ENCODE assay signal across 28 mouse cellular contexts in the genomic region with DNA sequence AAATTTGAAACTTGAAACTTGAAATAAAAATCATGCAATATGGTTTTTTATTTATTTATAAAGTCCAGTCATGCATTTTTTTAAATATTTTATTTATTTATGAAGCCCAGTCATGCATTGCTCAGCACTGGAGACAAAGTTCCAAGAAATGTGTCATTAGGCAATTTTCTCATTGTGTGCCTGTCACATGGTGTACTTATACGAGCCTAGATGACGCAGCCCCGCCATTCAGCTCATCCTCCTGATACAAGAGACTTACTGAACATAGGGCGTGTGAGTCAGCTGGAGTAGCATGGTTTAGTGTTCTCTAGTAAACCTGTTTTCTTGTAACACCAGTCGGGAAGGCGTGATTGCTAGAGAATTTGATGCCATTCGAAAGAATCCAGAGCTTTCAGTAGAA. TPM values are rescaled to one million over a fixed set of nuclear protein-coding genes. Genes with fewer than 3 reads are reported as not detected.
DNase-seq lines count a peak whose midpoint lies in the region; ATAC-seq and TF ChIP-seq lines count a peak whose summit lies in the region.
"Had no signal": no experiment of that assay in that cellular context is flagged by ENCODE, and none has a peak within 500 bp of the region (broad histone marks: within the 10 kb centered on the region; RNA-seq: fewer than 3 reads in every experiment).

No protein-coding gene starts in this region.

- H3K9ac ChIP-seq in liver, embryonic 14.5 days (replicated peaks), result no peak overlapping the region
- H3K9ac ChIP-seq: forebrain, postnatal 0 days; heart, embryonic 12.5 days; hindbrain, embryonic 14.5 days; midbrain, embryonic 12.5 days; neural tube, embryonic 12.5 days had no signal

- no peaks in the 10 kb centered on the region for H3K27me3 ChIP-seq in liver, embryonic 14.5 days (ENCODE audit: control insufficient read depth, insufficient read depth, low read length)
- H3K27me3 ChIP-seq: heart, embryonic 12.5 days; midbrain, embryonic 12.5 days; neural tube, embryonic 12.5 days had no signal

- ATAC-seq in liver, embryonic 14.5 days (ENCODE audit: insufficient read depth), result no peak
- ATAC-seq in granulocyte monocyte progenitor cell, adult 5-6 weeks (replicated peaks; ENCODE audit: poor library complexity, severe bottlenecking), result no peak
- ATAC-seq: forebrain, postnatal 0 days had no signal

- DNase-seq in adrenal gland, postnatal 36 days, result peak; percentile 50 to 55
- DNase-seq in adrenal gland, postnatal 4 days (ENCODE audit: low spot score in 2 of 2), result no peak
- DNase-seq in 416B (ENCODE audit: low read depth), result peak; percentile 26
- DNase-seq in brain, adult 2 months (ENCODE audit: low read depth, low spot score), result peak; percentile 27
- no peak for DNase-seq in liver, embryonic 14.5 days (ENCODE audit: low read depth in 3 of 3, low spot score in 3 of 3)
- no peak for DNase-seq in gastrocnemius, postnatal 25 days
- no peak for DNase-seq in cerebellum, postnatal 4 days (ENCODE audit: low spot score in 2 of 2)
- DNase-seq: cerebellum, adult 2 months; forebrain, postnatal 0 days; heart, postnatal 14 days; layer of hippocampus, postnatal 36 days had no signal

- H3K4me2 ChIP-seq in liver, embryonic 14.5 days (ENCODE audit: low read depth), result no peak overlapping the region
- H3K4me2 ChIP-seq: heart, embryonic 12.5 days; hindbrain, embryonic 14.5 days; midbrain, embryonic 12.5 days; neural tube, embryonic 12.5 days had no signal

- 79% methylated on average over 7 of the region's 7 CpGs for WGBS in liver, embryonic 14.5 days (ENCODE audit: insufficient replicate concordance)

- no peak for TF ChIP-seq EP300 in liver, embryonic 14.5 days (IDR thresholded peaks at IDR 0.05; ENCODE audit: low read depth)

- H3K4me1 ChIP-seq in liver, embryonic 14.5 days (replicated peaks; ENCODE audit: control insufficient read depth in 2 of 2, insufficient read depth in 2 of 2, low read length in 1 of 2), result peaks cover 26 to 42% of the 10 kb centered on the region in 2 experiments
- H3K4me1 ChIP-seq: heart, embryonic 12.5 days; midbrain, embryonic 12.5 days; neural tube, embryonic 12.5 days had no signal

- H3K4me3 ChIP-seq in liver, embryonic 14.5 days (ENCODE audit: insufficient read depth in 1 of 2, low read depth in 2 of 2, low read length in 2 of 2), result no peak overlapping the region
- H3K4me3 ChIP-seq: heart, embryonic 12.5 days; midbrain, embryonic 12.5 days; neural tube, embryonic 12.5 days had no signal

- H3K36me3 ChIP-seq in liver, embryonic 14.5 days (replicated peaks; ENCODE audit: control insufficient read depth, insufficient read depth, low read depth), result peaks cover 40% of the 10 kb centered on the region

- no peaks in the 10 kb centered on the region for H3K9me3 ChIP-seq in liver, embryonic 14.5 days (ENCODE audit: control insufficient read depth, low read length)
- H3K9me3 ChIP-seq: heart, embryonic 12.5 days; midbrain, embryonic 12.5 days; neural tube, embryonic 12.5 days had no signal

- TF ChIP-seq CTCF in liver, embryonic 14.5 days (IDR thresholded peaks at IDR 0.05; ENCODE audit: low read depth), result no peak

- H3K27ac ChIP-seq in liver, embryonic 14.5 days, result peak overlapping the region; percentile 18
- H3K27ac ChIP-seq: hindbrain, embryonic 14.5 days; kidney, postnatal 0 days; midbrain, embryonic 12.5 days; neural tube, embryonic 12.5 days had no signal

RNA-seq across cellular contexts. Expression of gene Nudt9, which starts 10.2 kb away (rescaled TPM):
- total RNA-seq in adrenal gland, postnatal 36 days (2021), result 10 to 100 TPM; 58.6 to 67.5 TPM
- total RNA-seq in adrenal gland, postnatal 4 days (2021), result 10 to 100 TPM; 53.2 to 54.8 TPM
- 34.5 and 48.1 TPM in 2 replicates for polyA plus RNA-seq in liver, embryonic 14.5 days (2012; rRNA removed)
- polyA plus RNA-seq in liver, embryonic 14.5 days (2014; fragmentation: Nextera tagmentation; extraction: Ambion mirVana), result 73.8 and 74.8 TPM in 2 replicates
- total RNA-seq in gastrocnemius, postnatal 25 days (2021), result 10 to 100 TPM; 50.4 to 55.4 TPM
- total RNA-seq in granulocyte monocyte progenitor cell, adult 5-6 weeks (2014; fragmentation: Nextera tagmentation), result 21.3 and 32.5 TPM in 2 replicates
- total RNA-seq in granulocyte monocyte progenitor cell, adult 5-6 weeks (2017), result 37.4 and 43.8 TPM in 2 replicates

RNA-seq across cellular contexts. Expression of gene Gm17660, which starts 21.1 kb away (rescaled TPM):
- not detected for total RNA-seq in adrenal gland, postnatal 36 days (2021)
- total RNA-seq in adrenal gland, postnatal 4 days (2021), result not detected
- polyA plus RNA-seq in liver, embryonic 14.5 days (2012; rRNA removed), result not detected in 2 replicates
- not detected in 2 replicates for polyA plus RNA-seq in liver, embryonic 14.5 days (2014; fragmentation: Nextera tagmentation; extraction: Ambion mirVana)
- total RNA-seq in gastrocnemius, postnatal 25 days (2021), result not detected
- total RNA-seq in granulocyte monocyte progenitor cell, adult 5-6 weeks (2014; fragmentation: Nextera tagmentation), result not detected in 2 replicates
- total RNA-seq in granulocyte monocyte progenitor cell, adult 5-6 weeks (2017), result not detected in 2 replicates
- total RNA-seq: adrenal gland, adult 18-20 months; common myeloid progenitor, adult 5-6 weeks; ES-E14; forebrain, postnatal 0 days; heart, postnatal 14 days; layer of hippocampus, postnatal 36 days; left cerebral cortex, postnatal 14 days; megakaryocyte progenitor cell, adult 5-6 weeks; monocyte, adult 5-6 weeks had no signal
- polyA plus RNA-seq: cerebellum, adult 2 months; embryonic facial prominence, embryonic 11.5 days; gonadal fat pad, adult 2 months; heart, embryonic 12.5 days; hindbrain, embryonic 14.5 days; intestine, embryonic 14.5 days; kidney, postnatal 0 days; limb, embryonic 14.5 days; lung, embryonic 16.5 days; midbrain, embryonic 12.5 days; neural tube, embryonic 12.5 days had no signal

RNA-seq across cellular contexts. Expression of gene Hsd17b11, which starts 34.6 kb away (rescaled TPM):
- 10 to 100 TPM; 50.4 to 80.2 TPM for total RNA-seq in adrenal gland, postnatal 36 days (2021)
- 10 to 100 TPM; 67.7 to 72.2 TPM for total RNA-seq in adrenal gland, postnatal 4 days (2021)
- 6.1 and 7.9 TPM in 2 replicates for polyA plus RNA-seq in liver, embryonic 14.5 days (2012; rRNA removed)
- polyA plus RNA-seq in liver, embryonic 14.5 days (2014; fragmentation: Nextera tagmentation; extraction: Ambion mirVana), result 1.9 and 2.6 TPM in 2 replicates
- 1 to 10 TPM; 7.8 to 8.3 TPM for total RNA-seq in gastrocnemius, postnatal 25 days (2021)
- 63.1 and 79.0 TPM in 2 replicates for total RNA-seq in granulocyte monocyte progenitor cell, adult 5-6 weeks (2014; fragmentation: Nextera tagmentation)
- total RNA-seq in granulocyte monocyte progenitor cell, adult 5-6 weeks (2017), result 79.8 and 93.7 TPM in 2 replicates

RNA-seq across cellular contexts. Expression of gene Sparcl1, which starts 57.2 kb away (rescaled TPM):
- 10 to 100 TPM; 24.9 to 34.7 TPM for total RNA-seq in adrenal gland, postnatal 36 days (2021)
- total RNA-seq in adrenal gland, postnatal 4 days (2021), result 10 to 100 TPM; 83.2 to 85.6 TPM
- 0.81 and 1.4 TPM in 2 replicates for polyA plus RNA-seq in liver, embryonic 14.5 days (2012; rRNA removed)
- polyA plus RNA-seq in liver, embryonic 14.5 days (2014; fragmentation: Nextera tagmentation; extraction: Ambion mirVana), result 1.0 and 1.2 TPM in 2 replicates
- 100 to 1,000 TPM; 106 to 110 TPM for total RNA-seq in gastrocnemius, postnatal 25 days (2021)
- total RNA-seq in granulocyte monocyte progenitor cell, adult 5-6 weeks (2014; fragmentation: Nextera tagmentation), result not detected in 2 replicates
- total RNA-seq in granulocyte monocyte progenitor cell, adult 5-6 weeks (2017), result not detected in 2 replicates
- total RNA-seq: common myeloid progenitor, adult 5-6 weeks; megakaryocyte progenitor cell, adult 5-6 weeks; monocyte, adult 5-6 weeks had no signal

Comparison
In these comparisons a context has a peak if more than half of its experiments do, and no peak if none do; other contexts are left out.
1. DNase-seq: peak in adrenal gland, postnatal 36 days (2 of 2), 416B (single experiment) and brain, adult 2 months (single experiment); none in adrenal gland, postnatal 4 days (0 of 2), liver, embryonic 14.5 days (0 of 3), gastrocnemius, postnatal 25 days (single experiment) and cerebellum, postnatal 4 days (0 of 2).
2. RNA of gene Hsd17b11, which starts 34.6 kb away (total RNA-seq): 63.1 to 93.7 TPM in granulocyte monocyte progenitor cell, adult 5-6 weeks, 50.4 to 80.2 TPM in adrenal gland, postnatal 36 days and 67.7 to 72.2 TPM in adrenal gland, postnatal 4 days; 7.8 to 8.3 TPM in gastrocnemius, postnatal 25 days; every median in the first group is over 4 times any median in the second.